Mouse (Mus musculus): ENCODE results near the gene Pfdn4.
"Not testable (repeated sequence)": the region's sequence is repeated elsewhere in the genome, so short reads cannot be mapped to it uniquely, and the experiment has no call there.

Gene Pfdn4

DNA sequence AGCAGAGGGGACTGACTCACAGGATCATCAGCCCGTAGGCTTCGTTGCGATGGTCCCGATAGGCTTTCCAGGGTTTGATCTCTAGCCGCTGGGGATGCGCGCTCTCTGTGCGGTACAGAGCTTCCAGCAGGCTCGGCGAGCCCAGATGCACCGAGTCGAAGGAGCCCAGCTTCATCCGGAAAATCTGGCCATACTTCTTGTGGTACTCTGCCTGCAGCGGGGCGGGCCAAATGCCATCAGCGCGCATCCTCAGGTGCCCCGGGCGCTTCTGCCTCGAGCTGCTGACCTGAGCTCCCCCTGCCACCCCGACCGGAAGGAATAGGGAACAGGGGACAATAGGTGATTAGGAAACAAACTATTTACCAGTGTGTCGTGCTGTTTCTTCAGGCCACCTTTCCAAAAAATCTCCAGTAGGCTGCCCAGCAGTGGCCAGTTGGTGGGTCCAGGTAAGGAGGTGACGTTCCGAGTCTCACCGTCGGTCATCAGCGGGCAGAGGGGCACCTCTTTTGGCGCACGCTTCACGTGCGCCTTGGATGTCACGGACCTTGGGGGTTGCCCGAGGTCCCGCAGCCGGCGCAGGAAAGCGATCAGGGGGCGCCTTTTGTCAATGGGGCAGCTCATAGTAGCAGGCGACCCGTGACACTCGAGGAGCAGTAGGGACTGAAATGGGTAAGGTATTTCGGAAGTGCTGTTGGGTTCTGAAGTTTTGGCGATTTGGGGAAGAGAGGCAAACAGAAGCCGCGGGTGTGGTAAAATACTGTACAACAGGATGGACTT, at the start of gene Pfdn4:
Pfdn4 (plus strand) TSS at position 275 of the 777 bp plus-strand sequence.
- DNase-seq = no peak

DNA sequence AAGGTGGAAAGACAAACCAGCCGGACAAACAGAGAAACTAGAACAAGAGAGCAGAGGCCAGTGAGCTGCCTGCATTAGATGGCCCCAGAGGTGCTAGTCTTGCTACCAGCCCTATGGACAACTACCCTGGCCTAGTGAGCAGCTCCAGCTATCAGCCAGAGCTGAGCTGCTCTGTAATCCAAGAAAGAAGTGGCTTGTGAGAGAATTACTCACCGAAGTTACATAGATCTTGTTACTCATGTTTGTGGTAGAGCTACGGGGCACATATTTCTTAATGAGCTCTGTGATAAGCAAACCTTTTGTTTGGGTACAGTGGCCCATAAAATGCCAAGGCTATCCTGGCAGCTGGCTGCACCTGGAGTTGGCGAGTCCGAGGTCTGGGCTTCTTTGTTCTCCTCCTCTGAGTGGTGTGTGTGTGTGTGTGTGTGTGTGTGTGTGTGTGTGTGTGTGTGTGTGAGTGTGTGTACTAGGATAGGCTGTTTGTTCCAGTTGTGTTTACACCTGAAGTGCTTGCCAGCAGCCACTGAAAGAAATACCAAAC, 49.3 kb upstream of the Pfdn4 start:
- no peak for DNase-seq

DNA sequence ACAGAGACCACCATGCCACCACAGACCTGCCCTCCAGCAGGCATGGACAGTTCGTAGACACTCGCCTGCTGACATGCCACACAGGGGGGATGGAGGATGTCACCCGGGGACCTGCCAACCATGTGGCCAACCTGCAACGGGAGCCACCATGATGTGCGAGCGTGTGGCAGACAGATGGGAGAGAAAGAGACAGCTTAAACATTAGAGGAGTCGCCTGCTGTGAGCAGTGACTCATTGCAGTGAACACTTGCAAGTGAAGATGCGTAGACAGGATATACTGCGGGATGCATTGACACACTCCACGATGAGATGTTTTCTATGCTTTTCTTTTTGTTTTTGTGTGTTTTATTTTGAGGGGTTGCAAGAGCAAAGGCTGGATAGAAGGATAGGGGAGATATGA, 48.6 kb upstream of the Pfdn4 start:
- DNase-seq = no peak

DNA sequence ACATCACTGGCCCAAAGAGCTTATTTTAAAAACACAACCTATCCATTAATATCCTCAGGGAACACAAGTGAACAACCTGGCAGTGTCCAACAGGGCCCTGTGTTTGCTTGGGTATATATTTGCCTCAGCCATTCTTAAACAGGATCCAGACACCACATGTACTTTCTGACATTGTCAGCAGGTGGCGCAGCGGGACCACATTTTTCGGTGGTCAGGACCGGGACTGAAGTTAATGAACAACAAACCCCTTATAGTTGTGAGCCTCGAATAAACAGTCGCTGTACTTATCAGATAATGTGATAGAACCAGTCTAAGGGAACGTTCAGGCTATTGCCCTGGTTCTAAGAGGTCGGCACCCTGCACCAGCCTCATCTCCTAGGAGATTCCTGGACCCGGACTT, 45.3 kb upstream of the Pfdn4 start:
- peak; percentile 93 for DNase-seq

DNA sequence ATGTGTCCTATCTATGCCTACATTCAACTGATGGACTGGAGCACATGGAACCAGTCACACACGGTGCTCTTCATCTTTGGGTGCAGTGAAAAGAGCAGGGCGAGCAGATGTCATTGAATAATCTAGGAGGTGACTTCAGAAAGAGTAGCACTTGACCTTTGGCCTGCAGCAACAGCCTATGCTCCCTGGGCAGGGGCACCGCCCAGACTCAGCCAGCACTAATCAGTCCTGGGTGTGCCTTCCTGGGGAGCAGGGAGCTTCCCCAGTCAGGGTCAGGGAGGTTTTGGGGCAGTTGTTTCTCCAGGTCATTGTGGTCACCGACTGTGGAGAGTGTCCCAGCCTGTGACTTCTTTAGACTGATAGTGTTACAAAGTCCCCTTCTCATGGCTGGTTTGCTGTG, 42.4 kb upstream of the Pfdn4 start:
- DNase-seq = not testable (repeated sequence)

DNA sequence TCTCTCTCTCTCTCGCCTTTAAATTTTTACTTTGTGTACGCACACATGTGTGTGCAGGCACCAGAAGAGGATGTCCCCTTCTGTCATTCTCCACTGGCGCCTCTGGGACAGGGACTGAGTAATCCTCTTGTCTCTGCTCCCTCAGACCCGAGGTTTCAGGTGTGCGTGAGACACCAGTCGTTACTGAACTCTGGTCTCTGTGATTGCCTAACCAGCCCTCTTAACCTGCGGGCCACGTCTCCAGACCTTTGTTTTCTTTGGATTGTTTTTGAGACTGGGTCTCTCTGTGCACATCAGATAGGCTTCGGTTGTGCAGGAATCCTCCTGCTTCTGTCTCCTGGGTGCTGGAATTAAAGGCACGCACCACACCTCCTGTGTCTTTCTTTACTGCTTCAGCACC, 37.0 kb upstream of the Pfdn4 start:
- DNase-seq = peak; percentile 49

DNA sequence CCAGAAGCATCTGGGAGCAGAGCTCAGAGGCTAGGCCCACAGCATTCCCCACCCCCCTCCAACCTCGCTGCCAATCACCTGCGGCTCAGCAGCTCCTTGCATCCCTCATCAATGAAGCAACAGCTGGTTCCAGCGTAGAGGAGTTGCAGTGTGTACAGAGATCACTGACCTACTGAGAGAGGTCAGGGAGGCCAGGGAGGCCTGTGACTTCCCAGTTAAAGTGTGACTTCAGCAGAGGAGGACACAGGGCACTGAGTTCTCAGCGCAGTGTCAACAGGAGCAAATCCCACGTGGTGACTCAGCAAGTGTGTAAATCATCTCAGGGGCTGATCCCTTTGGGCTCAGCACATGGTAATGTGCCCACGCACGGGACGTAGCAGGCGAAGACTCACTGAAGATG, 36.4 kb upstream of the Pfdn4 start:
- peak; percentile 72 for DNase-seq

DNA sequence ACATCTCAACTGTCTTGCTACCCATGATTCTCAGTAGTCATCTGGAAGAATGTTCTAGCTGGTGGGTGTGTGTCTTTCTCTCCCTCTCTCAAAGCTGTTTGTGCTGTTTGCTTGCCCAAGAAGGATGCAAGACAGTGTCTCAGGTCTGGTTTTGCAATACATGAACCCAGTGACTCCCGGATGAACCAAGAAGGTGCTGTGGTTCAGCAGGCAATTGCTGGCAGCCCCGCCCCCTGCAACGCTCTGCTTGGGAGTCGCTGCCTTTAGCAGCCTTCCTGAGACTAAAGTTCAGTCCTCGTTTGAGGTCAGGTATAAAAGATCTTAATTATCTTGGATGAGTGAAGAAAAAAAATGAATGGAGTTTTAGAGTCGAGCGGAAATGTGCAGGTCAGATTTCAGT, 34.6 kb upstream of the Pfdn4 start:
- DNase-seq = peak; percentile 23

DNA sequence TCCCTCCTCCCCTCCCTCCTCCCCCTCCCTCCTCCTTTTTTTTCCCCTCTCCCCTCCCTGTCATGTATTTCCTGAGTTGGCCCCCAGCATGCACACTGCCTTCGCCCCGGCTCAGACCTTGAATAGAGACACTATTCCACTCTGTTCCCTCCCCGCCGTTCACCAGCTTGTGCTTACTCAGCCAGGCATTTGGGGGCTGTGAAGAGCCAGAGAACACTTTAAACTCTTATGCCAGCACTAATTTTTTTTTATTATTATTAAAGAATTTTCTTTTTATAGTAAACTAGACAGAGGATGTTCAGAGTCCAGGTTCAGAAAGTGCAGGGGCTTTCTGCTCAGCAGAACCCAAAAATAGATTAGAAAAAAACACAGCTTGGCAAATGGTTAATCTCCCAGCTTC, 31.4 kb upstream of the Pfdn4 start:
- DNase-seq = peak; percentile 55

DNA sequence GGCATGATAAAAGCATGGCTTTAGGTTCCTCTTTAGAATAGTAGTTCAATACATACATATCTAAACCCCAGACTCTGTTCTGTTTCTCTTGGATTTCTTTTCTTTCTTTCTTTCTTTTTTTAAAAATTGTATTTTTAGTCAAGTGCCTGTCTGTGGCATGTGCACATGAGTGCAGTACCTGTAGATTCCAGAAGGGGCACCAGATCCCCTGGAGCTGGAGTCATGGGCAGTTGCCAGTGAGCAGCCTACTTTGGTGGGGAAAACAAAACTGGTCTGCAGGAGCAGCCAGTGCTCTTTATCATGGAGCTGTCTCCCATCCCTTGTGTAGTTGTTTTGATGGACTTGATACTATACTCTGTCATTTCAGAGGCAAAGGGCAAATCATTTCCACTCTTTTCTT, 28.2 kb upstream of the Pfdn4 start:
- peak; percentile 48 for DNase-seq

DNA sequence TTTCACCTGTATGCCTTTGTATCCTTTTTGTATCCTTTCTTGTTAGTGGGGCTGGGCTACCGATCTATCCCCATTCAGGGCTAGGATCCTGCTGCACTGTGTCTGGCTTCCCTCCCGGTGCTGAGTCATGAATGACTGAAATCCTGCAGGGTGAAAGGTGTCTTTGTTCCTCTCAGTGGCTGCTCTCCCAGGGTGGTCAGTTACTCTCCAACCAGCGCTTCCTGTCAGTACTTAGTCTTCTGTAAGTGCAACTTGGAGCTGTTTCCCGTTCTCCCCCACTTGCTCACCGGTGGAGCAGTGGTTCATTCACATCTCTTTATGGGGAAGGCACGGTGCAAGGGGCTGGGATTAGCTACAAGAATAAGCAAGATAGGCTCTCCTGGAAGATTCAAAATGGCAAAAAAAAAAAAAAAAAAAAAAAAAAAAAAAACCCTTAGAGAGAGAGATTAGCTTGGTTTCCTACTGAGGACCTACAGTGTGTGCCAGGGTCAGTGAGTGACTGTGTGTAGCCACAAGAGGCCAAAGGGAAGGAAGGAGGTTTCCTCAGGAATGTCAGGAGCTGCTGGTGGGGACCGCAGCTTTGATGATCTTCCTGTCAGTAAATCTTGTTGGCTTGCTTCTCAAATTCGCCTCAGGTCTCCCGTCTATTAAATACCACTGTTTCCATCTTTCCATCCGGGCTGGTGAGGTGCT, 26.5 kb upstream of the Pfdn4 start:
- peak; percentile 83 for DNase-seq

DNA sequence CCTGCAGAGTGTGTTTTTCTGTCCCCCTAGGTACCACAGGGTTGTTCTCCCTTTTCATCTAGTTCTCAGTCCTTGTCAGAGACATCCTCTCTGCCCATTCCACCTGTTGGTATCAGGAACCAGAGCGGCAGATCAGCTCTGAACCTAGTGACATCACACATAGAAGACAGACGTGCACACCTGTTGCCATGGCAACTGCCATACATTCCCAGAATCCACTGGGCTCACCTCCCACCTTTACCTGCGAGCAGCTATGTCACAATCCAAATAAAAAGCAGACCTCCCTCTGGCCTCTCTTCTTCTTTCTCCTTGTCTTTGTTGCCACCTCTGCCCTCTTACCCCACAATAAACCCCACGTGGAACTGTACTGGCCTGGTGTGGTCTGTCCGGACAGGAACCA, 25.6 kb upstream of the Pfdn4 start:
- peak; percentile 71 for DNase-seq

DNA sequence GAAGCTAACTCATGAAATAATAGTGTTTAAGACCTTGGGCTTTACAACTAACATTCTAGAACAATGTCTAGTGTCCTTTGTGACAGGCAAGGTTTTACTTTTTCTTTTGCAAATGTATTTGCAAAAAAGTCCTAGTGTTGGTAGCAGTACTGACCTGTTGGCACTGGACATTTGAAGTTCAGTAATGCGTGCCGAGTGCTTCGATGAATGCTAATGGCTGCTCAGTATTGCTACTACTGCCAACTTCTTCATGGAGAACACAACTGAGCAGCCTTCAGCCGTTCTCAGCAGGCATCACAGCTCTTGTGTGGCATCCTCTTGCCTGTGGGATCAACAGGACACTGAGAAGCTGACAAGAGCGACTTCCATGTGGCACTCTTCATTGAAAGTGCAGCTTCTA, 22.1 kb upstream of the Pfdn4 start:
- DNase-seq = no peak

DNA sequence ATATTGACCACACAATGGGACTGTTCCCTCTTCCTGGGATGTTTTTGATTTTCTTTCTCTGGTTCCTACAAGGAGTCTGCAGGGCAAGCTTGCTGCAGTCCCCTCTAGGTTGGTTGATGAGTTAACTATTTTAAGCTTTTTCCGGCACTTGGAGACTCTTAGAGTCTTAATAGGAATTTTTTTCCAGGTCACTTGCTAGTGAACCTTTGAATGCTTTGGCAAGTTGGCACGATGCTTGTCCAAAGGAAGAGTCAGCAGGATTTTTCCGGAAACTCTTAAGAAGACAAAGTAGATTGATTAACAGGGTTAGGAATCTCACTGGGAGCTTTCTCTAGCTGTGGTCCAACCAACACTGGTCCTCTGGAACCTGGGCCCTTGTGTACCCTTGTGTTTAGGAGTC, 21.1 kb upstream of the Pfdn4 start:
- DNase-seq = no peak

DNA sequence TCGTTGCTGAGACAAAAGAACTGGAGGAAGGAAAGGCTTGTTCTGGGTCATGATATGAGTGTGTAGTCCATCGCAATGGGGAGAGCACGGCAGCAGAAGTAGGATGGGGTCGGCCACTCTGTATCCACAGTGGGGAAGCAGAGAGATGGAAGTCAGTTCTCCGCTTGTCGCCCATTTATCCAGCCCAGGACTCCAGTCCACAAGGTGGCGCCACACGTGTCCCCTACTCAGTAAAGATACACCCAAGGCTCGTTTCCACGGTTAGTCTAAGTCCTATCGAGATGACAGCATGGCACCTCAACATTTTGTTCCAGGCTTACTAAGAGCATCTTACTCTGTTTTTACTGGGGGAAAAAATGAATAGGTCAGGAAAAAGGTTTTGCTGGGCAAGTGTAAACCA, 20.0 kb upstream of the Pfdn4 start:
- DNase-seq = no peak

DNA sequence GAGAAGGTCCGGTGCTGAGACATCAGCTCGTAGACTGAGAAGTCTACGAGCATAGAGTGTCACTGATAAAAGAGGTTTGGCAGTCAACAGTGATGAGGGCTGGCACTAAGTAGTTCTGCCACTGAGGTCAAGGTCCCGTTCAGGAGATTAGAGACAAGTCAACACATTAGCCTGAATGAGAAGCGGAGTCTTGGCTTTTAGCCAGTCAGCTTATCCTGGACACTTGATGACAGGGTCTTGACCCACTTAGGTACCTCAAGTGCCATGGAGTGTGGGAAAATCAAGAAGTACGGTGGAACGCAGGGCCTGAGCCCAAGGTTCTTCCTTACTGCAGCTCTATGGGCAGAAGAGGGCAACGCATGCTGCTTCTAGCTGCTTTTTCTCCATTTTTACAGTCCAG, 19.6 kb upstream of the Pfdn4 start:
- no peak for DNase-seq

DNA sequence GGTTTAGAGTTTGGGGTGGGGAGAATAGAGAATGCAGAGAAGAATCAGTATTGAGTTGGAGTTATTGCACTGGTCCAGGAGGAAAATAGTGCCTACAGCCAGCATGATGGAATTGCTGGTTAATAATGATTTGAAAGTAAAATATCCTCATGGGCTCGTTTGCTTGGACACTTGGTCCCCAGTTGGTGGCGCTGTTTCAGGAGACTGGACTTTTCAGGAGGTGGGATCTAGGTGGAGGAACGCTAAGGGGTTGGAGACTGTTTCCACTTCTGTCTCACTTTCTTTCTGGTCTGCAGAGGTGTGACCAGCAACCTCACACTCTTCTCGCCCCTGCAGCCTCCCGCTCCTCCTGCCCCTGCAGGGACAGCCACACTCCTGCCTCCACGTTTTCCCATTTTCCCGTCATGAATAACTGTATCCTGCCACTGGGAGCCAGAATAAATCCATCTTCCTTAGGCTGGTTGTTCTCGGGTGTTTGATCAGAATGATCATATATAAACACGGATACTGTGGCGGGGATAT, 14.1 kb upstream of the Pfdn4 start:
- DNase-seq = no peak

DNA sequence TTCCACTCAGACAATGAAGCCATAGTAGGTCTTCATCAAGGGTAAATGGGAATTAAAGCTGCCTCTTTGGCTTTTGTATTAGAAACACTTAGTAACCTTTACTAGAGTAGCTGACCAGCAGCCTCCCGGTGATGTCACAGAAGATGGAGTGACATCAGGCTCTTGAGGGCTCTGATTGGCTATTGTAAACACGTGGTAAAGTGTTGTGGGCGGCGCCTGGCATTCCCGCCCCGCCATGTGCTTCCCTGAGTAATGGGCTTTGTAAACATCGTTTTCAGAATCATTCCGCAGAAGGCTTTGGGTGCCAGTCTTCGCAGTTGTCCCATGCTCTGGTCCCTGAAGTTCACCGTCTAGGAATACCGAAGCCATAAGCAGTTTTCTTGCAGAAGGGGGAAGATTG, 12.3 kb upstream of the Pfdn4 start:
- DNase-seq = no peak

DNA sequence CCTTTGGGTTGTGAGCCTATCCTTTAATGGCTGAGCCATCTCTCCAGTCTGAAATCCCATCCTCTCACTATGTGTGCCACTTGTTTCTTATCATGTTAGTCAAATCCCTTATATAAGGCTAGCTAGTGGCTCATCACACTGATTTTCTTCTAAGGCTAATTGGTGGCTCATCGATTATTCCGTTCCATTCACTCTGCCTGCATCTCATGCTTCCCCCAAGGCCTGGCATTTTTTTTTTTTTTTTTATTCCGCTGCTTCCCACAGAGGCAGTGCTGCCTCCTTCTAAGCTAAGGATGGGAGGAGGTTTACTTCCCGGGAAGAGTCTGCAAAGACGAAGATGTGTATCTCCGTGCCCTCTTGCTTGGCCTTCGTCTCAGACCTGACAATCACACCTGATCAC, 9.0 kb upstream of the Pfdn4 start:
- no peak for DNase-seq

DNA sequence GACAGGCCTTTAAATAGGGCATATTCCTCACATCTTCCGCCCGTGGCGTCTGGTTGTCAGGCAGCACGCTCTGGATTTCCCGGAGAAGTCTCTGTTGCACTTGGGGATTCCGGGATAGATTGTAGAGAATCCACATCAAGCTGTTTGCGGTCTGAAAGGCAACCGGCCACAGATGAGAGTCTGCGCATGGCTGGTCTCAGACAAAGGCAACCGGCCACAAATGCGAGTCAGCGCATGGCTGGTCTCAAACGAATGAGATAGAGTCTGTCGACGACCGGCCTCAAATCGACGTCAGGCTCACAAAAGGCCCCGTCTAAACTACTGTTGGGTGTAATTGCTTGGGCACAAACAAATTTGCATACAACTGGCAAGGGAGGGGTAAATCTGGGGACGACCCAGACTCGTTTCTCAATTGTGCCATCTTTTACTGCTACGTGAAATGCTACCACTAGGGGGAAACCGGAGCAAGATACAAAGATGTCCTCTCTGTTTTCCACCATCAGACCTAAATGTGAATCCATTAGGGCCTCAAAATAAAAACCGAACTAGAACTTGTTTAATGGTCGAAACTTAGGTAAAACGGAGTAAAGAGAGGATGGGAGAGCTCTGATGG, 8.2 kb upstream of the Pfdn4 start:
- no peak for DNase-seq

DNA sequence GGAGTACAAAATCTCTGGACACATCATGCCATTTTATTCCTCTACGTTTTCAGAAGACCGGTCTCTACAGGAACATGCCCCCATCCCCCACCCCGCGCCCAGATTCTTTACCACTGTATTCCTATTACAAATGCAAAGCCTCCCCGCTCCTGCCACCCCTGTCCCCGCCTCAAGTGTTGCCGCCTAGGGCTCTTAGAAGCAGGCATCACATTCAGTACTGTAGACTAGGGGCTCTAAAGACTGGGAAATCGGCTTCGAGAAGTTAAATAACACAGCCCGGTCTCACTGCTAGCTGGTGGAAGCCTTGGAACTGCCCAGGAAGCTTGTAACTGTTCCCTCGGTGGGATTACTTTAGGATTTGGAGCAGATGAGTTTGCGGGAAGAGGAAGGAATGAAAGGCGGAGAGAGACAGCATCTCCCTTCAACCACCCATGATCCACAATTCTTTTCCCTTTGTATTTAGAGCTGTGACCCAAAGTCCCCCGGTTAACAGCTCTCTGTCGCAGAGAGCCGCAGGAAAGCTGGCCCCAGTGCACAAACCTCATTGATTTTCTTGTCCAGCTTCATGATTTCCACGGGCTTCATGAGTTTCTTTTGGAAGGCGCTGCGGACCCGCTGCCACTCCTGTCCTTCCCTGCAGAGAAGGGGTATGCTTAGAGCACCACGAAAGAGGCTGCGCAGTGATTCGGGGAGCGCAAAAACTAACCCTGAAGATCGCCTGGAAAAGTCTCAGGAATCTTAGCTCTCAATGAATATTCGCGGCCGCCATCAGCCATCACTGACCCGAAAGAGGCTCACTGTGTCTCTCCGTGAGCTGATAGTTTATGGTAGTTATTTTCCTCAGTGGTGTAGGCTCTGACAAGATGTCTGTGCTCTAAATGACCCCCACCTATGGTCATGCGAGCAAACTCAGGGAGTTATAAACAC, 1.2 kb upstream of the Pfdn4 start:
- no peak for DNase-seq

DNA sequence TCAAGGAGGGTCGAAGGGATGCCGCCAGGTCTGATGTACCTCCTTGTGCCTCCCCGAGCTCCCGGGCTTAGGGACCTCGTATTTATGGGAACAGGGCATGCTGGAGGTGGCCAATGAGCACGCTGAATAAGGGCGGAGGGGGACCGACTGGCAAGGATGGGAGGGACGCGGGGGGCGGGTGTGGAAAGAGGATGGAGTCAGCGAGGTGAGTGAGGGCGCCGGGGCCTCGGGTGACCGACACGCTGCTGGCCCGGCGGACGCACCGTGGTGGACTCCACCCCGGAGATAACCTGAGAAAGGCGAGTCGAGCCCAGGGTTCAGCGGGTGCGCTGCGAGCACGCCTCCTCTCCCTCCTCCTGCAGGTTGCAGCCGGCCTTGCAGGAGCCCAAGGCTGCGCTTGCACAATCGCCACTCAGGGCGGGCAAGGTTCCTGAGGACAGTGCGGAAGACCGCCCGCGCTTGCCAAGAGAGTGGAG, 901 bp downstream of the Pfdn4 start, which contains the start of gene Cyp24a1:
Cyp24a1 (minus strand) TSS at position 55 of the 476 bp plus-strand sequence.
- peak; percentile 92 for DNase-seq
